ENCODE assay signal across 8 mouse cellular contexts in genomic region chr11:106920551-106921379, GRCm38 (mm10). TPM values are rescaled to one million over a fixed set of nuclear protein-coding genes. Genes with fewer than 3 reads are reported as not detected.
DNase-seq lines count a peak whose midpoint lies in the region; ATAC-seq lines count a peak whose summit lies in the region.

Gene Smurf2 (minus strand): TSS chr11:106920715.

- peak within 1 kb of the TSS; percentile 91 to 95 for H3K27ac ChIP-seq in heart, embryonic 14.5 days (replicated peaks in 1 of 2; ENCODE audit: control insufficient read depth in 1 of 2, insufficient read depth in 1 of 2, low read depth in 2 of 2, low read length in 2 of 2)
- H3K27ac ChIP-seq in liver, embryonic 12.5 days: peak within 1 kb of the TSS; percentile 90
- H3K27ac ChIP-seq in stomach, embryonic 14.5 days (ENCODE audit: low read length): peak within 1 kb of the TSS; percentile 94

- H3K4me1 ChIP-seq in heart, embryonic 14.5 days (ENCODE audit: control insufficient read depth in 2 of 2, insufficient read depth in 2 of 2, low read length in 2 of 2): peaks cover 5 to 19% of the 10 kb centered on the region in 2 experiments
- H3K4me1 ChIP-seq in liver, embryonic 12.5 days: peaks cover 26% of the 10 kb centered on the region
- H3K4me1 ChIP-seq in stomach, embryonic 14.5 days (ENCODE audit: control insufficient read depth, insufficient read depth, low read length): peaks cover 18% of the 10 kb centered on the region; the same call in 1 of the 2 replicates

- H3K36me3 ChIP-seq in heart, embryonic 14.5 days (ENCODE audit: control insufficient read depth, insufficient read depth, low read length): no peaks in the 10 kb centered on the region
- H3K36me3 ChIP-seq in liver, embryonic 12.5 days: no peaks in the 10 kb centered on the region
- no peaks in the 10 kb centered on the region for H3K36me3 ChIP-seq in stomach, embryonic 14.5 days (ENCODE audit: control insufficient read depth, insufficient read depth, low read length)

- H3K27me3 ChIP-seq in heart, embryonic 14.5 days (ENCODE audit: control insufficient read depth, insufficient read depth, low read length): no peaks in the 10 kb centered on the region
- H3K27me3 ChIP-seq in liver, embryonic 12.5 days (replicated peaks): no peaks in the 10 kb centered on the region
- H3K27me3 ChIP-seq in stomach, embryonic 14.5 days (ENCODE audit: control insufficient read depth, insufficient read depth, low read length): no peaks in the 10 kb centered on the region

- WGBS in heart, embryonic 14.5 days: 3% methylated on average over 48 of the region's 72 CpGs
- 2% methylated on average over 67 of the region's 72 CpGs for WGBS in liver, embryonic 12.5 days (ENCODE audit: insufficient replicate concordance)
- WGBS in stomach, embryonic 14.5 days: 4% methylated on average over 38 of the region's 72 CpGs

- H3K9ac ChIP-seq in heart, embryonic 14.5 days (ENCODE audit: low read length): peak within 1 kb of the TSS; percentile 94
- H3K9ac ChIP-seq in liver, embryonic 12.5 days: peak within 1 kb of the TSS; percentile 94
- peak within 1 kb of the TSS; percentile 94 for H3K9ac ChIP-seq in stomach, embryonic 14.5 days (replicated peaks; ENCODE audit: low read depth, low read length)

- peak within 1 kb of the TSS; percentile 91 to 96 for H3K4me3 ChIP-seq in heart, embryonic 14.5 days (ENCODE audit: control insufficient read depth in 1 of 2, insufficient read depth in 1 of 2, low read depth in 1 of 2, low read length in 2 of 2)
- peak within 1 kb of the TSS; percentile 88 for H3K4me3 ChIP-seq in liver, embryonic 12.5 days
- peak within 1 kb of the TSS; percentile 92 for H3K4me3 ChIP-seq in stomach, embryonic 14.5 days (ENCODE audit: low read depth, low read length)

- peak within 1 kb of the TSS; percentile 81 for H3K4me2 ChIP-seq in heart, embryonic 14.5 days (ENCODE audit: low read length)
- peak within 1 kb of the TSS; percentile 95 for H3K4me2 ChIP-seq in liver, embryonic 12.5 days
- H3K4me2 ChIP-seq in stomach, embryonic 14.5 days (replicated peaks; ENCODE audit: low read depth, low read length): peak within 1 kb of the TSS; percentile 76

- ATAC-seq in heart, embryonic 14.5 days (ENCODE audit: insufficient number of reproducible peaks, insufficient read depth, low FRiP score, low read depth): peak; percentile 94
- peak; percentile 94 for ATAC-seq in liver, embryonic 12.5 days
- peak; percentile 97 for ATAC-seq in stomach, embryonic 14.5 days (ENCODE audit: insufficient number of reproducible peaks, insufficient read depth, low FRiP score, low read depth)

- peak; percentile 69 for DNase-seq in CD8-positive naive resting alpha-beta T cell, adult 2 months (ENCODE audit: low read depth in 2 of 2, low spot score in 2 of 2)
- DNase-seq in c-Kit-negative CD71-positive TER-119-positive erythroid progenitor cells, embryonic 14.5 days (ENCODE audit: low read depth, low spot score): peak; percentile 62
- DNase-seq in fibroblast of lung, adult 2 months (ENCODE audit: low read depth): peak; percentile 63
- DNase-seq in kidney, postnatal 10 days: peak; percentile 94
- peak; percentile 87 for DNase-seq in naive thymus-derived CD4-positive, alpha-beta T cell, adult 2 months (ENCODE audit: low read depth)

- no peaks in the 10 kb centered on the region for H3K9me3 ChIP-seq in heart, embryonic 14.5 days (ENCODE audit: control insufficient read depth, low read length)
- no peaks in the 10 kb centered on the region for H3K9me3 ChIP-seq in liver, embryonic 12.5 days (replicated peaks)
- H3K9me3 ChIP-seq in stomach, embryonic 14.5 days (ENCODE audit: control insufficient read depth, low read depth, low read length): no peaks in the 10 kb centered on the region

RNA-seq across cellular contexts. Expression of gene Smurf2, which starts in this region (rescaled TPM):
- 16.5 and 17.4 TPM in 2 replicates for polyA plus RNA-seq in heart, embryonic 14.5 days (2014; fragmentation: Nextera tagmentation; extraction: Ambion mirVana)
- 4.3 and 5.1 TPM in 2 replicates for polyA plus RNA-seq in liver, embryonic 12.5 days (2016; fragmentation: Nextera tagmentation; extraction: Ambion mirVana)
- polyA plus RNA-seq in stomach, embryonic 14.5 days (2014; fragmentation: Nextera tagmentation; extraction: Ambion mirVana): 23.0 and 23.5 TPM in 2 replicates

Comparison
In these comparisons a context has a peak if more than half of its experiments do, and no peak if none do; other contexts are left out.
1. Peak in every context shown above with its lines: DNase-seq, ATAC-seq, H3K4me3 ChIP-seq and H3K27ac ChIP-seq.